Mouse (Mus musculus): ENCODE results near the gene Gm10217.

GRCm38 (mm10) chr8:9868094-9868493 is 4.0 kb downstream of the Gm10217 start:
- TF ChIP-seq CTCF (IDR thresholded peaks at IDR 0.05; ENCODE audit: low read depth) (no peak), EP300 (IDR thresholded peaks at IDR 0.05; ENCODE audit: low read depth) (no peak)
